Mouse (Mus musculus) lung, postnatal 4 days (tissue): ENCODE data around the gene 1110059E24Rik.
"Not testable (repeated sequence)": the region's sequence is repeated elsewhere in the genome, so short reads cannot be mapped to it uniquely, and the experiment has no call there.

Experiments
- DNase-seq, 2 experiments: peaks; one replicate each; pipeline ENCODE4 v3.0.0; 2021

1110059E24Rik gene

GRCm38 (mm10) chr19:21624148-21624535 is 28.6 kb downstream of the 1110059E24Rik start:
- no peak for DNase-seq

- DNase-seq = peak in 1 of 2 experiments; percentile 7
Measured at GRCm38 (mm10) chr19:21623410-21624147, 29.2 kb downstream of the 1110059E24Rik start.

- no peak for DNase-seq
Measured at GRCm38 (mm10) chr19:21615801-21616200, 37.0 kb downstream of the 1110059E24Rik start.

GRCm38 (mm10) chr19:21611725-21612575 is 40.8 kb downstream of the 1110059E24Rik start:
- no peak for DNase-seq

GRCm38 (mm10) chr19:21611297-21611696 is 41.5 kb downstream of the 1110059E24Rik start:
- DNase-seq = no peak

- no peak for DNase-seq
Measured at GRCm38 (mm10) chr19:21610240-21610639, 42.5 kb downstream of the 1110059E24Rik start.

DNA sequence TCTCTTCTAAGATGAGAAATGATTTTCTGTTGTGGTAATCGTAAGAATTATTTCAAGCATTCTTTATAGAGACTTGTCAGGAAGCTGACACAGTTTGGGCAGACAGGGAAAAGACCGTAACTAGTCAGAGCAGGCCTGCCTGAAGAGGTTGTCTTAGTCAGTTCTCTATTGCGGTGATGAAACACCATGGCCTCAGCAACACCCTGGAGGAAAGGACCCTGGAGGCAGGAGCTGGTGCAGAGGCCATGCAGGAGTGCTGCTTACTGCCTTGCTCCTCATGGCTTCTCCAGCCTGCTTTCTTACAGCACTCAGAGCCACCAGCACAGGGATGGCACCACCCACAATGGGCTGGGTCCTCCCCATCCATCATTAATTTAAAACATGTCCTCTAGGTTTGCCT is 47.5 kb downstream of the 1110059E24Rik start:
- DNase-seq = no peak

- DNase-seq = no peak
Measured at GRCm38 (mm10) chr19:21603836-21604235, 48.9 kb downstream of the 1110059E24Rik start.

DNA sequence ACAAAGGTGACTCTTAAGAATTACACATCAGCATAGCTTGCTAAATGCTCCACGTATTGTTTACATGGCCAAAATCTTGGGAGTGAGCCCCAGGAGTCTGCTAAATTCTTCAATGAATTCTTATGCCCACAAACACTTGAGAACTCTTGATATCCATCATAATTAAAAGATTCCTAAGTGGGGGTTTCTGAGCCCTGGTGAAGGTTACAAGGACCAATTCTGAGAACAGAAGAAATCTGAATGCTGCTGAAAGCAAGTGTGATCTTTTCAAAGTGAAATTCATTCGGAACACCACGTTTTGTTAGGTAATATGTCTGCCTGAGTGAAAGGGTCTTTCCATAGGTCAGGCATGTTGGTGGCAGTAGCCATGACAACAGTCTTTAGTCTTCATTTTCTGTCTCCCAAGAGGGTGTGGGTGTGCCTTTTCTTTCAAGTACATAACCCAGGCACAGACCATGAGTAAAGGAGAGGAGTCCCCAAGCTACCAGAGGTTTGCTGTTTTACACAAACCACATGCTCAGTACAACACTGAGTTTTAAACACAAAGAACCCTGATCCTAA is 51.2 kb downstream of the 1110059E24Rik start:
- DNase-seq = no peak

- DNase-seq = no peak
Measured at GRCm38 (mm10) chr19:21598659-21599352, 54.0 kb downstream of the 1110059E24Rik start.

GRCm38 (mm10) chr19:21594676-21595075 is 58.1 kb downstream of the 1110059E24Rik start:
- no peak for DNase-seq

DNA sequence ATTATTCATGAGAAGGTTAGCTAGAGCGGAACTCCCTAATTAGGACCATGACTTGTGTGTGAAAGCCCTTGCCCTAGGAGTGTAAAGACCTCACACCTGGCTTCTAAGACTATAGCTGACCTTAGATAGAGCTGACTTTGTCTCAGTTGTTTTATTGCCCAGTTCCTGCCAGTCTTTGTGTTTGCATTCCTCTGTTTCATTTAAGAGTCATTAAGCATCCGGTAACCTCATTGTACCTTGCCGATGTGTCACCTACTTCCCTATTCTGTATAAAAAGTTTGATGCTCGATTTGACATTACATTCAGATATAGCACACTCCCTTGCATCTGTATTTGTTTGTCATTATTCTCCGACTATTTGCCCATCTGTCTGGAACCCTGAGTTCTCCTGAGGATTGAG is 60.6 kb downstream of the 1110059E24Rik start:
- DNase-seq = not testable (repeated sequence)

- DNase-seq = no peak
Measured at GRCm38 (mm10) chr19:21589888-21590287, 62.9 kb downstream of the 1110059E24Rik start.

DNA sequence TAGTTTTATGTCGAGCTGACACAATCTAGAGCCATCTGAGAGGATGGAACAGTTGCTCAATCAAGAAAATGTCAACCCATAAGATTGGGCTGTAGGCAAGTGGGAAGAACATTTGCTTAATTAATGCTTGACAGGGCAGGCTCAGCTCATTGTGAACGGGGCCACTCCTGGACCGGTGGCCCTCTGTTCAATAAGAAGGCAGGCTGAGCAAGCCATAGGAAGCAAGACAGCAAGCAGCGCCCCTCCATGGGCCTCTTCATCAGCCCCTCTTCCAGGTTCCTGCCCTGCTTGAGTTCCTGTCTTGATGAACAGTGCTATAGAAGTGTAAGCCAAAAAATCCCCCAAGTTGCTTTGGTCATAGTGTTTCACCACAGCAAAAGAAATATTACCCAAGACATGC is 65.2 kb downstream of the 1110059E24Rik start:
- DNase-seq = no peak

- no peak for DNase-seq
Measured at GRCm38 (mm10) chr19:21586546-21586945, 66.2 kb downstream of the 1110059E24Rik start.

DNA sequence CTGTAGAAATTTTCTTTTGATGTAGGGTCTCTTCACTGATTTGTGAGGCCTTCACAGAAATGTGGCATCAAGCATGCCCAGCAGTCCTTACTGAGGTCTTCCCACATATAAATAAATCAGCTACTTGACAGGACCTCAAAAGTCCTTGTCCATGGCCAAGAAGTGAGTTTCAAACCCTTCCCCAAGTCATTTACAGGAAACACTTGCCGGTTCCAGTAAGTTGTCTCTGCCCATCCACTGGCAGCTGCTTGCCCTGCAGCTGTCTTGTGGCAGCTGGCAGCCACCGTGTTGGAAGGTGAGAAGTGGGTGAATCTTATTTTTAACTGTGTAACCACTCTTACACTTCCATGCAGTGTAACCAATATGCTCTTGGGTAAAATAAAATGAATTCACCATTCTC is 66.9 kb downstream of the 1110059E24Rik start:
- no peak for DNase-seq

DNA sequence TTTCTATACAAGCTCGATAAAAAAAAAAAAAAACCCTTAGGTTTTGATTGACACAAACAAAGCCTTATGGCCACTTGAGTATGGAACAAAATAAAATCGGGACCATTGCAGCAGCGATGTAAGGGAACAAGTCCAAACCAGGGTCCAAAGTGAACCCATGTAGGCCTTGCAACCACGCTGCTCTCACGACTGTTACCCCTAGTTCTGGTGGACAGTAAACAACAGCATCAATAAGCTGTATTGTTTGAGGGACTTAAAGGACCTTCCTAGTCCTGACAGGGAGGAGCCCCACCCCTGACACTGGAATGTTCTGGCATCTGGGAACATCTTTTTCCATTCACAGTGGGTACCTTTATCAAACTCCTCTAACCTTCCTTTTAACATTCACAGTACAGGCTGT is 68.8 kb downstream of the 1110059E24Rik start:
- no peak for DNase-seq

DNA sequence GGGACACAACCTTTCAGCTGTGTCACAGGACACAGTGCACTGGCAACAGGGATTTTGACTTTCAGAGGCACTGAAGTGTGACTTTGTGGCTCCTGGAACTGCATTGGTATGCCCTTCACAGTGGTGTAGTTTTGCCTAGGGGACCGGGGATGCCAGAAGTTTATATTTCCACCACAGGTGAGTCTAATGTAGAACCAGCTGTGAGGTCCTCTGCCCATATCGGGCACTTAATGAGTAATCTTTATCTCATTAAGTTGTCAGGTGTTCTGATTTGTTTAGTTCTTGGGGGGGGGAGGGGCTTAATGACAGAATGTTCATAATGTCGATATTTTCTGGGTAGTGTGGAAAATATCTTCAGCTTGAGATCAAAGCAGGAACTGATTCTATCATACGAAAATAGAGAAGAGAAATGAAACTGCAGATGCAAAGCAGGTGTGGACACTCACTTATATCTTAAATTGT is 69.2 kb downstream of the 1110059E24Rik start:
- no peak for DNase-seq

- no peak for DNase-seq
Measured at GRCm38 (mm10) chr19:21581404-21581803, 71.4 kb downstream of the 1110059E24Rik start.

DNA sequence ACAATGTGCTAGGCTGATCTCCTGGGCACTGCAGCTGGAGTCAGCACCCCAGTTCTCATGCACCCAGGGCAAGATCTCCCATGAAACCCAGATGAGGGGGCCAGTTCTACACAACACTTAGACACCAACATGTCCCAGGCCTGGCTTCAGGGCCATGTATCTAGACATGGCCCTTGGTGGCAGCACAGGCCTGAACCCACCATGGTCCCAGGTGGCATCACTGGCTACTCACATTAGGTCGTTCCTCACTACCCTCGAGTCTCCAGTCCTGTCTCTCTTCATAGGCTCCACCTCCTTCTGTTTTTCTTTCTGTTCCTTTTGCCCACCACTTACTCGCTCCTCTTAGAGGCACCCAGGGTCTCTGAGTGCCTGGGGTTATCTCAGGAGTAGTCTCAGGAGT is 72.9 kb downstream of the 1110059E24Rik start:
- DNase-seq = no peak

GRCm38 (mm10) chr19:21577443-21577842 is 75.3 kb downstream of the 1110059E24Rik start:
- no peak for DNase-seq

DNA sequence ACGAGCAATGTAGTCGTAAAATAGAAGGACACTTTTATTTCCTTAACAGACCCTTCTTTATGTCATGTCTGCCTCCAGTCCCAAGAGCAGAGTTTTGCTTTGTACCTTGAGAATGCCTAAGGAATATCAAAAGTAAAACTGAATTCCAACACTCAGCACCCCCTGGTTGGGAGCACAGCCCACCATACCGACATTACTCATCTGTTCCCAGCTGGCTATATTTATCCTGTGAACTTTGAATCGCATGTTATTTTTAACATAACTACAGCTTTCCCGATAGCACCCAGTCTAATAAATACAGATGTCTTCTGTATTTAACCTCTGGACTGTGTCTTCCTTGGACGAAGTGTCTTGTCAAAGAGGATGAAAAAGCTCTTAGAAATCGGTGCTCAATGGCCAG is 80.8 kb downstream of the 1110059E24Rik start:
- no peak for DNase-seq
